Mouse (Mus musculus) heart, postnatal 25 days (tissue): ENCODE measurements around the gene Thada. TPM values are rescaled to one million over a fixed set of nuclear protein-coding genes. Genes with fewer than 3 reads are reported as not detected.

Experiments
- DNase-seq: peaks from one replicate; pipeline ENCODE4 v3.0.0; 2022; ENCODE audit warnings: low spot score
- intact Hi-C: fragments of 180-260 bp; cut with DNase I; formaldehyde crosslinking; loops from one replicate; pipeline ENCODE4 v1.15.1; 2025
- total RNA-seq, 2 experiments: library from RNA; stranded (reverse); gene quantifications; 2 replicates each; pipeline ENCODE4 v1.2.3; 2021

Thada gene
- total RNA-seq, 2 experiments from 2014 or later: 7.9 to 8.1 TPM

GRCm38 (mm10) chr17:84144130-84144529 is 321.9 kb downstream of the Thada start:
- intact Hi-C loops: no loop called here
- no peak for DNase-seq

- intact Hi-C loops: loop anchor here (2.0 kb wide), 1 partner anchor 25 kb away; no protein-coding TSS in a partner anchor
- DNase-seq: no peak
Observed at GRCm38 (mm10) chr17:84143219-84143844, 322.7 kb downstream of the Thada start.

GRCm38 (mm10) chr17:84141691-84142090 is 324.3 kb downstream of the Thada start:
- intact Hi-C loops: loop anchor here (2.0 kb wide), 1 partner anchor 23 kb away; no protein-coding TSS in a partner anchor
- DNase-seq: no peak

GRCm38 (mm10) chr17:84140822-84141507 is 325.0 kb downstream of the Thada start:
- DNase-seq: no peak
- intact Hi-C loops: no loop called here

Other genes starting within 250 kb of the Thada start
- gene Plekhh2, start 45.7 kb upstream of the Thada start, total RNA-seq: 1 to 10 TPM; 2.1 TPM
- 1 to 10 TPM; 2.8 to 3.0 TPM for gene Dync2li1, start 160.3 kb upstream of the Thada start, total RNA-seq
- gene Abcg8, start 210.1 kb upstream of the Thada start, total RNA-seq: not detected
- gene Abcg5, start 216.8 kb upstream of the Thada start, total RNA-seq: not detected